Mouse (Mus musculus): Measurements from ENCODE around the gene Gtpbp1.

Gene Gtpbp1

DNA sequence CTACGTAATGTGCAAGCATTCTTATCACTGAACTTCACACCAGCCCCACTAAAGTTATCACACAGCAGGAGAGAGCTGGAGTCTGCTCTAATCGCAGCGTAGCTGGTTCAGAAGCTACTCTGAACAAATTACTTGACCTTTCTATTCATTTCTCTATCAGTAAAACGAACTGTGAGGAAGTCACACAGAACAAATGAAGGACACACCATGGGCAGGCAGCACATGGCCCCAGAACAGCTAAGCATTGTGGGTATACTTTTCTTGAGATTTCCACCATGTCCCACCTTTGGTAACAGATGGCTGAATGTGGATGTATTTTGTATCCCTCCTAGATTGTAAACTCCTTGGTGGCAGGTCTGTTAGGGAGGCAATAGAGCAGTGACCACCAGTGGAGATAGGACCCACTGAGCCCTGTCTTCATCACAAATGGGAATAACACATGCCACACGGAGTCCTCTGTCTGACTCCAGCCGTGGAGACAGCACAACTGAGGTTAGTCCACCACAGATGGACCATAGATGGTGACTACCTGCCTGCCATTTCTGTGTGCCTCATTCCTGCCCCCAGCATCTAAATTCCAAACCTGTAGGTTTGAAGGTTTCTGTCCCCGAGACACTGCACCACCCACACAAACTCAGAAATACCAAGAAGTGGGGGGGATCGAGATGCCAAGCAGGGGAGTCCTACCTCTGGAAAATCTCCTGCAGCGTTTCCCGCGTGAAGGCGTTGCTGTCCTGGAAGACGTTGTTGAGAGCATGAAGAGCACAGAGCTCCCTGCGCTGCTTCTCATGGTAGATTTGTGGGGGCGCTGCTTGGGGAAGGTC lies 4.4 kb upstream of the Gtpbp1 start:
- no peak for DNase-seq

DNA sequence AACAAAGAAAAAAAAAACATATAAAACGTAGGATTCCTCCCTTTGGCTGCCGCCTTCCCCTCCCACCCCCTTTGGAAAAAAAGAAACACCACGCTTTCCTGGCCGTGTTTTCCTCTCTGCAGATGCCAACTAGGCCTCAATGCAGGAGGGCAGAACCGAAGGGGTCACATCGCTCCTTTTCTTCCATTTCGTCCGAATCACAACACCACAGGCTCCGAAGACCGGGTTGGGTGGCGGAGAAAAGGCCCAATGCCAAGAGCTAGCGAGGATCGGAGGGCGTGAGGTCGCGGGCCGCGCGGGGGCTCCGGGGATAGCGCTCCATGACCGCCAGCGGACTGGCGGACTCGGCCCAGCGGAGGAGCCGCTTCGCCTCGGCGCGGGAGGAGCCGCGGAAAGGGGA lies 3.5 kb upstream of the Gtpbp1 start:
- no peak for DNase-seq

- peak; percentile 96 to 97 for DNase-seq
Measured at GRCm38 (mm10) chr15:79687646-79688267, 2.9 kb upstream of the Gtpbp1 start, which contains the start of gene Josd1. Gene Josd1, minus strand, starts transcription at chr15:79687919.

DNA sequence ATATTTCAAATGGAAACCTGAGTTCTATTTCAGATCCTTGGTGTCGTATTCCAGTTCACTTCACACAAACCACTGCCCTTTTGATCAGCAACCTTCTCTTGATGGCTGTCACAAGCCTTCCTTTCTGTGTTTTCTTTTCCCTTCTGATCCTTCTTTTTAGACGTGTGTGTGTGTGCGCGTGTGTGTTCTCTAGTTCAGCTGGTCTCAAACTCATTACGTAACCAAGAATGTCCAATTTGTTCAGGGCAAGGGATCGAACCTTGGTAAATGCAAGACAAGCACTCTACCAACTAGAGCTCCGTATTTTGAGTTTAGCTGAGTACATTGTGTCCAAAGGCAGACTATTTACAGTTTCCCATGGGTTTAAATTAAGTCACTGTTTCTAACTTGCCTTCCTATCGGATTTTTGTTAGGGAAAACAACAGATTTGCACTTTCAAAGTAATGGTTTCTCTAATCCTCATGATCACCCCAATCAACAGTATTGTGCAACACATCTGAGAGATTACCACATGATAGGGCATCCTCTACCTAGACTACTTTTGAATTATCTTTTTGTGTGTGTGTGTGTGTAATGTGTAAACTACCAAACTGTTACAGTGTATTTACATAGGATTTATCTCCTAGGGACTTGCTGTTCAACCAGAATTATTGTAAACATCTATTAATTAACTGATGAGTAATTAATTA lies 2.2 kb upstream of the Gtpbp1 start:
- no peak for DNase-seq

DNA sequence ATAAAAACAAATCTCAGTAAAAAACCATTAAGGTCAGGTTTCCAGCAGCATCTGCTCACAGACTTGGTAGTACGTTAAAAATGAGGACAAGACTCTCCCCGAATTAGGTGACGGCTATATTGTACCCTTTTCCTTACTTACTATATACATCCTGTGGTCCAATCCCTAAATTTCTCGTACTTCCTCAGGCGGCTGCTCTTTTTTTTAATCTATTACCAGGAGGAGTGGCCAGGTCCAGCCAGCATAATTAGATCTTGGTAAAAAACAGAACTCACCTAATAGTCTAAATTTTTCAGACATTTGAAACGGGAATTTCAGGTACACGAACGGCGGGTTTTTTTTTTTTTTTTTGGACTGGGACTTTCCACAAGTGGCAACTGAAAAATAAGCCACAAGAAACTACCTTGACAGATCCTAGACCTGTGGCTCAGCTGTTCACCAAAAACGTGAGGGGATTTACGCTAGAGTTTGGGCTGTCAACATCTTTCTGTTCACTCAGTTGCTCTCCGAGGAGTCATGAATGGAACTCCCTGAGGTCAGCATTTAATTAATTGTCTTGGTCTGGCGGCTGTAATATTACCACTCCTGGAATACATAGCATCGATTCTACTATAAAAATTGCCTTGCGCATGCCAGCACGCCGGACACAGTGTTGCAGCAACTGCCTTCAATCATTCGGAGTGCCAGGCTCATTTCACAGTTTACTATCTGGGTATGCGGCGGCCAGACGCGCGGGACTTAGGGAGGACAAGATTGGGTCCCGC lies 801 bp upstream of the Gtpbp1 start:
- no peak for DNase-seq

GRCm38 (mm10) chr15:79691023-79691508 lies 421 bp downstream of the Gtpbp1 start:
- DNase-seq, result no peak

DNA sequence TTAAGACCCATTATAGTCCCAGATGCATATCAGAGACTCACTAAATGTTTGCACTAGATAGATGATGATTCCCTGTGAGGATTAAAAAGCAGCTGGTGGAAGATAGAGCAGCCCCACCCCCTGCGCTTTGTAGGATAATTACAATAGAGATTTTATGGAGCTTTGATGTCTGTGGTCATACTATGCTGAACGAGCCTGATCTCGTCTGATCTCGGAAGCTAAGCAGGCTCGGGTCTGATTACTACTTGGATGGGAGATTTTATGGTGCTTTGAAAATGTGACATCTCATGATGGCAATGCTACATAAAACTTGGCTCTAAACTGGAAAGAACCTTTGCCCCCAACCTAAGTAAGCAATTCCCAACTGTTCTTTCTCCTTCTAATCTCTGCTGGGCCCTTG lies 1.7 kb downstream of the Gtpbp1 start:
- no peak for DNase-seq

- DNase-seq, result no peak
Measured at GRCm38 (mm10) chr15:79693740-79694139, 3.1 kb downstream of the Gtpbp1 start.

DNA sequence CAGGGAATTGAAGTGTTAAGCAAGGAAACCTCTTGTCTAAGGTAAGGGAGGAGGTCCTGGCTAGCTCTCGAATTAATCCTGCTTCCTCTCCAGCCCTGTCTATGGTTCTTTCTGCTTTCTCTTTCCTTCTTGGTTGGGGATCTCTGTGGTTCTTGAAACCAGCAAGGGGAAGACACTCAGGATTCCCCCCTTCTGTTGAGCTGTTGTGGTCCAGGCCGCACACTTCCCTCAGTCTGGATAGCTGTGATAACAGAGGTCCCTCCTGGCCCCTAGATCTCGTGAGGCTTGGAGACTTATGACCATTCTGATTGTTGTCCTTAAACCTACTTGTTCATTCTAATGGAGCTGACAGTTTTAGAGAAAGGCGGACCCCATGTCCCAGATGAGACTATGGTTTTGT lies 3.9 kb downstream of the Gtpbp1 start:
- DNase-seq, result no peak

- no peak for DNase-seq
Measured at GRCm38 (mm10) chr15:79695516-79695915, 4.9 kb downstream of the Gtpbp1 start.

DNA sequence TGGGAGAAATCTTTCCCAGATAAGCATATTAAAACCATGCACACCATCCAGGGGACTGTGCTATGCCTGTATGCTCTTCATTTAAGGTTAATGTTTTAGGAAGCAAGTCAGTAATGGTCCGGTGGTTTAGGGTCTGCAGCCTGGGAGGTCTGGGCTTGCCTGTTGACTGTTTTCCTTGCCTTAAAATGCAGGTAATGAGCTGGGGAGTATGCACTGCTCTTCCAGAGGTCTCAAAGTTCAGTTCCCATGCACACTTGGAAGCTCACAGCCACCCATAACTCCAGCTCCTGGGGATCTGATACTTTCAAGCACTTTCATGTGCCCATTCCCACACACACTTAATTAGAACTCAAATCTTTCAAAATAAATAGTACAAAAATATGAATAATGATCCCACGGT lies 5.9 kb downstream of the Gtpbp1 start:
- no peak for DNase-seq

- DNase-seq, result peak in 1 of 2 experiments; percentile 23
Measured at GRCm38 (mm10) chr15:79697011-79697410, 6.4 kb downstream of the Gtpbp1 start.

- no peak for DNase-seq
Measured at GRCm38 (mm10) chr15:79697558-79698187, 7.0 kb downstream of the Gtpbp1 start.

- no peak for DNase-seq
Measured at GRCm38 (mm10) chr15:79706603-79707214, 16.1 kb downstream of the Gtpbp1 start.

GRCm38 (mm10) chr15:79708229-79708822 lies 17.7 kb downstream of the Gtpbp1 start:
- no peak for DNase-seq

- DNase-seq, result no peak
Measured at GRCm38 (mm10) chr15:79715646-79716045, 25.0 kb downstream of the Gtpbp1 start.

- no peak for DNase-seq
Measured at GRCm38 (mm10) chr15:79716710-79717109, 26.1 kb downstream of the Gtpbp1 start.

DNA sequence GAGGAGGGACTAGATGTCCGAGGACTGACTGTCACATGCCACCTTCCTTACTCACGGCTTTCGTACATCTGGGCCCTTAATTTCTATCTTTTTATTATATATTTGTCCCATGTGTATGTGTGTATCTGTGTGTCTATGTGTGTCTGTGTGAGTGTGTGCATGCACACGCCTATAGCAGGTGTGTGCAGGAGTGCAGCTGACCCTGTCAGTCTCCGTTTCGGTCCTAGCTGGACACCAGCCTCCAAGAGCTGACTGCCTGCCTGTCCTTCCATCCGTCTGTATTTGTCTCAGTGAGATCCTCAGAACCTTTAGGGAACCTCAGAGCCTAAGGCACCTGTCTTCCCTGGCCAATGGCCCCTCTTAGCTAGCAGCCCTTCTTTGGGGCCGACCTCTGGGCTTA lies 29.6 kb downstream of the Gtpbp1 start:
- DNase-seq, result no peak

DNA sequence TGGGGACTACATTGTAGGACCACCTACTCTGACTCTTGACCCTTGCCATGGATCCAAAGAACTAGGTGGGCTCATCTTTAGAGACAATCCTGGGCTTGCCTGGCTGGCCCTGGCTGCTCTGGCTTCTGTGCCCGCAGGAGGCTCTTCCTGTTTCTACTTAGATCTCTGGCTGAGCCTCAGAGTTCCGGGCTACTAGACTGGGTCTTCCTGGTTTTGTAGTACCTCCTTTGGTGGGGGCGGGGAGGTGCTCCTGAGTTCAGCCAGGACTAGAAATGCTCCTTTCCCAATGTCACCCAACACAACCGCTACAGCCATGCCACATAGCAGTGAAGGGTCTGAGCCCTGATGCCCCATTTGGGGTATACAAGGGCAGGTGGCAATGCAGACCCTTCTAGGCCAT lies 30.2 kb downstream of the Gtpbp1 start:
- no peak for DNase-seq

DNA sequence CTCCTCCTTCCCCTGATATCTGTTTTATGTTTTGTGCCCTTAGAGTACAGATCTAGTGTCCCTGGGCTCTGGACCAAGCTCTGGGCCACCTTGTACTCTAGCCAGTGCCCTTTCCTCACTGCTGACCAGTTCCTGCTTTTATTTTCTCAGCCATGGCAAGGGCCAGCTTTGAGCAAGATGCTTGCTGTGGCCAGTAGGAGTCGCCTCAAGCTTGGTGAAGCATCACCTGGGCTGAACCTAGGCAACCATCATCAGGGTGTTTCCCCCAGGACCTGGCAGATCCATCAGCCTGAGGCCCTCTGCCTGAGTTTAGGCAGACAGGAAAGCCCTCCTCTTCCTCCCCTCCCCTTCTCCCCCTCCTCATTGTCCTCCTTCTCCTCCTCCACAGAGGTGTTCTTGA lies 32.8 kb downstream of the Gtpbp1 start:
- peak; percentile 60 to 73 for DNase-seq

GRCm38 (mm10) chr15:79725190-79725789 lies 34.6 kb downstream of the Gtpbp1 start:
- DNase-seq, result no peak
